29 mouse cellular contexts compared by ENCODE assay signal in genomic region chr4:143123043-143123442, GRCm38 (mm10).
DNase-seq lines count a peak whose midpoint lies in the region; ATAC-seq and TF ChIP-seq lines count a peak whose summit lies in the region.
"Had no signal": no experiment of that assay in that cellular context is flagged by ENCODE, and none has a peak within 500 bp of the region (broad histone marks: within the 10 kb centered on the region; RNA-seq: fewer than 3 reads in every experiment).

No protein-coding gene starts in this region.

- no peaks in the 10 kb centered on the region for H3K9me3 ChIP-seq in heart, embryonic 13.5 days
- no peaks in the 10 kb centered on the region for H3K9me3 ChIP-seq in lung, embryonic 16.5 days (ENCODE audit: control insufficient read depth, low read length)
- H3K9me3 ChIP-seq: embryonic facial prominence, embryonic 13.5 days; forebrain, embryonic 13.5 days; G1E; hindbrain, embryonic 12.5 days; liver, embryonic 13.5 days; lung, embryonic 15.5 days; midbrain, embryonic 15.5 days had no signal

- H3K9ac ChIP-seq in heart, embryonic 13.5 days: peak overlapping the region; percentile 45; the same call in 1 of the 2 replicates
- no peak overlapping the region for H3K9ac ChIP-seq in lung, embryonic 16.5 days (ENCODE audit: low read length)
- H3K9ac ChIP-seq: embryonic facial prominence, embryonic 13.5 days; forebrain, embryonic 13.5 days; hindbrain, embryonic 12.5 days; liver, embryonic 13.5 days; lung, embryonic 15.5 days; midbrain, embryonic 15.5 days had no signal

- peak; percentile 46 to 72 for DNase-seq in lung, adult 18-20 months
- DNase-seq in lung, postnatal 10 days: no peak
- DNase-seq in layer of hippocampus, adult 2 months (ENCODE audit: low spot score in 2 of 2): no peak
- DNase-seq in cerebellum, adult 8-10 months: no peak
- DNase-seq: adrenal gland, postnatal 10 days; B cell, adult 2 months; cerebellum, adult 2 months; cerebellum, postnatal 36 days; embryo, embryonic 11 days; kidney, adult 18-20 months; kidney, postnatal 4 days; liver, embryonic 13.5 days; right cerebral cortex, adult 18-20 months; right cerebral cortex, postnatal 4 days; thymus, postnatal 25 days had no signal

- no peaks in the 10 kb centered on the region for H3K27me3 ChIP-seq in heart, embryonic 13.5 days (replicated peaks)
- H3K27me3 ChIP-seq in lung, embryonic 16.5 days (ENCODE audit: control insufficient read depth, insufficient read depth, low read depth, low read length): no peaks in the 10 kb centered on the region
- H3K27me3 ChIP-seq: CH12.LX; embryonic facial prominence, embryonic 13.5 days; forebrain, embryonic 13.5 days; hindbrain, embryonic 12.5 days; liver, embryonic 13.5 days; lung, embryonic 15.5 days; midbrain, embryonic 15.5 days had no signal

- TF ChIP-seq CTCF in layer of hippocampus, adult 2 months (conservative IDR thresholded peaks at IDR 0.05): no peak

- WGBS in heart, embryonic 13.5 days: 48% methylated on average over 10 of the region's 10 CpGs
- WGBS in lung, embryonic 16.5 days: 47% methylated on average over 10 of the region's 10 CpGs

- H3K4me2 ChIP-seq in heart, embryonic 13.5 days: no peak overlapping the region
- H3K4me2 ChIP-seq in lung, embryonic 16.5 days (ENCODE audit: low read depth, low read length): no peak overlapping the region
- H3K4me2 ChIP-seq: embryonic facial prominence, embryonic 13.5 days; forebrain, embryonic 13.5 days; hindbrain, embryonic 12.5 days; liver, embryonic 13.5 days; lung, embryonic 15.5 days; midbrain, embryonic 15.5 days had no signal

- ATAC-seq in heart, embryonic 13.5 days (ENCODE audit: extremely low read depth, insufficient number of reproducible peaks, low FRiP score, low TSS enrichment): no peak
- ATAC-seq in lung, embryonic 16.5 days (ENCODE audit: low read depth): peak; percentile 34; the same call in 1 of the 2 replicates
- no peak for ATAC-seq in erythroid progenitor cell, adult 5-6 weeks (replicated peaks; ENCODE audit: low FRiP score, poor library complexity, severe bottlenecking)
- ATAC-seq: activated CD4-positive, CD25-positive, alpha-beta regulatory T cell, adult 4 months; forebrain, embryonic 13.5 days; midbrain, embryonic 15.5 days had no signal

- H3K36me3 ChIP-seq in heart, embryonic 13.5 days: peaks cover 15% of the 10 kb centered on the region
- no peaks in the 10 kb centered on the region for H3K36me3 ChIP-seq in lung, embryonic 16.5 days (ENCODE audit: control insufficient read depth, insufficient read depth, low read length)
- H3K36me3 ChIP-seq: midbrain, embryonic 15.5 days had no signal

- no peak overlapping the region for H3K4me3 ChIP-seq in heart, embryonic 13.5 days
- H3K4me3 ChIP-seq in lung, embryonic 16.5 days (ENCODE audit: low read length): no peak overlapping the region
- H3K4me3 ChIP-seq in layer of hippocampus, adult 2 months: no peak overlapping the region
- H3K4me3 ChIP-seq: embryonic facial prominence, embryonic 13.5 days; erythroblast, embryonic 14.5 days; forebrain, embryonic 13.5 days; hindbrain, embryonic 12.5 days; left cerebral cortex, adult 2 months; liver, embryonic 13.5 days; lung, embryonic 15.5 days; midbrain, embryonic 15.5 days; myocyte had no signal

- H3K27ac ChIP-seq in heart, embryonic 13.5 days (replicated peaks): no peak overlapping the region
- no peak overlapping the region for H3K27ac ChIP-seq in lung, embryonic 16.5 days (ENCODE audit: low read length)
- no peak overlapping the region for H3K27ac ChIP-seq in layer of hippocampus, adult 2 months
- H3K27ac ChIP-seq: embryonic facial prominence, embryonic 13.5 days; forebrain, embryonic 13.5 days; hindbrain, embryonic 12.5 days; left cerebral cortex, adult 2 months; liver, embryonic 13.5 days; lung, embryonic 15.5 days; midbrain, embryonic 15.5 days had no signal

- peaks cover 46% of the 10 kb centered on the region for H3K4me1 ChIP-seq in heart, embryonic 13.5 days
- H3K4me1 ChIP-seq in lung, embryonic 16.5 days (replicated peaks; ENCODE audit: control insufficient read depth, insufficient read depth, low read length): peaks cover 7% of the 10 kb centered on the region
- H3K4me1 ChIP-seq: liver, embryonic 13.5 days; lung, embryonic 15.5 days had no signal

Comparison
In these comparisons a context has a peak if more than half of its experiments do, and no peak if none do; other contexts are left out.
1. DNase-seq: peak in lung, adult 18-20 months (2 of 2); none in lung, postnatal 10 days (single experiment), layer of hippocampus, adult 2 months (0 of 2) and cerebellum, adult 8-10 months (single experiment).